Mouse (Mus musculus): ENCODE measurements around the gene Coro1c. TPM values are rescaled to one million over a fixed set of nuclear protein-coding genes. Genes with fewer than 3 reads are reported as not detected.

Coro1c gene
- polyA plus RNA-seq, 1 experiment from 2014 or later, result 165 TPM

GRCm38 (mm10) chr5:113841243-113842225 is 67.0 kb downstream of the Coro1c start:
- Histone ChIP-seq H3K9ac (no peak overlapping the region), H3K9me3 (ENCODE audit: low read depth, low read length) (no peaks in the 10 kb centered on the region), H3K4me1 (ENCODE audit: insufficient read depth) (no peaks in the 10 kb centered on the region; the same call in 1 of the 2 replicates), H3K27me3 (ENCODE audit: insufficient read depth, low read length) (no peaks in the 10 kb centered on the region), H3K36me3 (ENCODE audit: insufficient read depth) (peaks cover 56% of the 10 kb centered on the region), H3K4me3 (ENCODE audit: low read depth, low read length) (no peak overlapping the region), H3K4me2 (no peak overlapping the region), H3K27ac (ENCODE audit: low read depth) (no peak overlapping the region; the same call in 1 of the 2 replicates)
- WGBS, result 52% methylated on average over 23 of the region's 23 CpGs
- peak; percentile 58 for DNase-seq
- TF ChIP-seq CTCF (IDR thresholded peaks at IDR 0.05; ENCODE audit: low read depth), result no peak
- ATAC-seq (ENCODE audit: insufficient read depth), result no peak

GRCm38 (mm10) chr5:113840443-113840842 is 68.1 kb downstream of the Coro1c start:
- Histone ChIP-seq H3K4me2 (no peak overlapping the region), H3K27me3 (ENCODE audit: insufficient read depth, low read length) (no peaks in the 10 kb centered on the region), H3K36me3 (ENCODE audit: insufficient read depth) (peaks cover 45% of the 10 kb centered on the region), H3K9me3 (ENCODE audit: low read depth, low read length) (no peaks in the 10 kb centered on the region), H3K27ac (ENCODE audit: low read depth) (no peak overlapping the region), H3K4me3 (ENCODE audit: low read depth, low read length) (no peak overlapping the region), H3K9ac (no peak overlapping the region), H3K4me1 (ENCODE audit: insufficient read depth) (no peaks in the 10 kb centered on the region; the same call in 1 of the 2 replicates)
- TF ChIP-seq CTCF (IDR thresholded peaks at IDR 0.05; ENCODE audit: low read depth), result no peak
- DNase-seq (no peak), ATAC-seq (ENCODE audit: insufficient read depth) (no peak)
- 84% methylated on average over 4 of the region's 4 CpGs for WGBS

GRCm38 (mm10) chr5:113836961-113837360 is 71.6 kb downstream of the Coro1c start:
- DNase-seq (no peak), ATAC-seq (ENCODE audit: insufficient read depth) (no peak)
- no peaks in the 10 kb centered on the region for H3K4me1 ChIP-seq (ENCODE audit: insufficient read depth)
- H3K36me3 ChIP-seq (ENCODE audit: insufficient read depth), result peaks cover 12% of the 10 kb centered on the region; the same call in 1 of the 2 replicates
- no peak overlapping the region for H3K4me3 ChIP-seq (ENCODE audit: low read depth, low read length)
- no peaks in the 10 kb centered on the region for H3K27me3 ChIP-seq (ENCODE audit: insufficient read depth, low read length)
- no peak overlapping the region for H3K4me2 ChIP-seq
- no peaks in the 10 kb centered on the region for H3K9me3 ChIP-seq (ENCODE audit: low read depth, low read length)
- no peak for TF ChIP-seq CTCF (IDR thresholded peaks at IDR 0.05; ENCODE audit: low read depth)
- WGBS, result 78% methylated on average over 10 of the region's 10 CpGs
- no peak overlapping the region for H3K9ac ChIP-seq
- H3K27ac ChIP-seq (ENCODE audit: low read depth), result no peak overlapping the region

GRCm38 (mm10) chr5:113833316-113833947 is 75.1 kb downstream of the Coro1c start:
- Histone ChIP-seq H3K9me3 (ENCODE audit: low read depth, low read length) (no peaks in the 10 kb centered on the region), H3K36me3 (ENCODE audit: insufficient read depth) (no peaks in the 10 kb centered on the region), H3K27me3 (ENCODE audit: insufficient read depth, low read length) (no peaks in the 10 kb centered on the region), H3K4me3 (ENCODE audit: low read depth, low read length) (no peak overlapping the region), H3K27ac (ENCODE audit: low read depth) (no peak overlapping the region), H3K9ac (no peak overlapping the region), H3K4me2 (no peak overlapping the region), H3K4me1 (ENCODE audit: insufficient read depth) (no peaks in the 10 kb centered on the region)
- no peak for TF ChIP-seq CTCF (IDR thresholded peaks at IDR 0.05; ENCODE audit: low read depth)
- DNase-seq (no peak), ATAC-seq (ENCODE audit: insufficient read depth) (no peak)
- WGBS, result 49% methylated on average over 16 of the region's 16 CpGs

- no peak within 1 kb of the TSS for H3K4me2 ChIP-seq
- H3K4me3 ChIP-seq (ENCODE audit: low read depth, low read length), result no peak within 1 kb of the TSS
- H3K27ac ChIP-seq (ENCODE audit: low read depth), result no peak within 1 kb of the TSS
- DNase-seq, result no peak
- H3K4me1 ChIP-seq (ENCODE audit: insufficient read depth), result no peaks in the 10 kb centered on the region
- TF ChIP-seq CTCF (IDR thresholded peaks at IDR 0.05; ENCODE audit: low read depth), result no peak
- H3K36me3 ChIP-seq (ENCODE audit: insufficient read depth), result no peaks in the 10 kb centered on the region
- no peaks in the 10 kb centered on the region for H3K9me3 ChIP-seq (ENCODE audit: low read depth, low read length)
- ATAC-seq (ENCODE audit: insufficient read depth), result no peak
- H3K27me3 ChIP-seq (ENCODE audit: insufficient read depth, low read length), result no peaks in the 10 kb centered on the region
- no peak within 1 kb of the TSS for H3K9ac ChIP-seq
- WGBS, result 33% methylated on average over 8 of the region's 8 CpGs
These were observed 76.1 kb downstream of the Coro1c start, which contains the start of gene Selplg for GRCm38 (mm10) chr5:113832490-113832901. Selplg (minus strand) TSS chr5:113832644.

- H3K9ac ChIP-seq, result no peak overlapping the region
- no peak for TF ChIP-seq CTCF (IDR thresholded peaks at IDR 0.05; ENCODE audit: low read depth)
- WGBS, result 28% methylated on average over 3 of the region's 3 CpGs
These were observed 76.8 kb downstream of the Coro1c start for GRCm38 (mm10) chr5:113831741-113832140.

GRCm38 (mm10) chr5:113830796-113831195 is 77.8 kb downstream of the Coro1c start:
- no peaks in the 10 kb centered on the region for H3K4me1 ChIP-seq (ENCODE audit: insufficient read depth)
- H3K27me3 ChIP-seq (ENCODE audit: insufficient read depth, low read length), result no peaks in the 10 kb centered on the region
- no peak for TF ChIP-seq CTCF (IDR thresholded peaks at IDR 0.05; ENCODE audit: low read depth)
- H3K9ac ChIP-seq, result no peak overlapping the region
- no peaks in the 10 kb centered on the region for H3K36me3 ChIP-seq (ENCODE audit: insufficient read depth)
- whole genome bisulfite sequencing, result 81% methylated on average over 5 of the region's 5 CpGs
- H3K27ac ChIP-seq (ENCODE audit: low read depth), result no peak overlapping the region
- no peaks in the 10 kb centered on the region for H3K9me3 ChIP-seq (ENCODE audit: low read depth, low read length)
- DNase-seq (no peak), ATAC-seq (ENCODE audit: insufficient read depth) (no peak)
- no peak overlapping the region for H3K4me2 ChIP-seq
- H3K4me3 ChIP-seq (ENCODE audit: low read depth, low read length), result no peak overlapping the region

More at GRCm38 (mm10) chr5:113831741-113832140, 76.8 kb downstream of the Coro1c start:
- H3K36me3 ChIP-seq (ENCODE audit: insufficient read depth), result no peaks in the 10 kb centered on the region
- H3K4me2 ChIP-seq, result no peak overlapping the region
- DNase-seq, result no peak
- no peak for ATAC-seq (ENCODE audit: insufficient read depth)
- H3K27ac ChIP-seq (ENCODE audit: low read depth), result no peak overlapping the region
- no peaks in the 10 kb centered on the region for H3K9me3 ChIP-seq (ENCODE audit: low read depth, low read length)
- no peak overlapping the region for H3K4me3 ChIP-seq (ENCODE audit: low read depth, low read length)
- no peaks in the 10 kb centered on the region for H3K4me1 ChIP-seq (ENCODE audit: insufficient read depth)
- no peaks in the 10 kb centered on the region for H3K27me3 ChIP-seq (ENCODE audit: insufficient read depth, low read length)
